Mouse (Mus musculus) neural tube, embryonic 14.5 days (tissue): ENCODE data around the gene Clec16a. TPM values are rescaled to one million over a fixed set of nuclear protein-coding genes. Genes with fewer than 3 reads are reported as not detected.

Source experiments
- ATAC-seq: fragments of 200-750 bp; cut with Nextera tagmentation; 2 replicates; pipeline ENCODE4 v1.8.0; 2017; ENCODE audit warnings: low read depth, mild to moderate bottlenecking, moderate TSS enrichment, moderate library complexity
- H3K27ac ChIP-seq: fragments of 300-500 bp; sonication (generic); 2 replicates; pipeline ENCODE4 v1.5.1; 2014; ENCODE audit warnings: low read depth, mild to moderate bottlenecking, control low read depth, low read length, moderate library complexity, mixed read lengths
- H3K27me3 ChIP-seq: fragments of 300-500 bp; sonication (generic); 2 replicates; pipeline ENCODE4 v1.6.1; 2014; ENCODE audit warnings: low read length; ENCODE audit not compliant: control insufficient read depth, insufficient read depth
- H3K36me3 ChIP-seq: fragments of 300-500 bp; sonication (generic); 2 replicates; pipeline ENCODE4 v1.6.1; 2014; ENCODE audit warnings: low read length, mixed read lengths; ENCODE audit not compliant: control insufficient read depth, insufficient read depth
- H3K4me1 ChIP-seq: fragments of 300-500 bp; sonication (generic); 2 replicates; pipeline ENCODE4 v1.6.1; 2014; ENCODE audit warnings: low read length; ENCODE audit not compliant: control insufficient read depth, insufficient read depth
- H3K4me2 ChIP-seq: fragments of 300-500 bp; sonication (generic); 2 replicates; pipeline ENCODE4 v1.6.1; 2014; ENCODE audit warnings: mild to moderate bottlenecking, low read depth, low read length, control low read depth
- H3K4me3 ChIP-seq: fragments of 300-500 bp; sonication (generic); 2 replicates; pipeline ENCODE4 v1.5.1; 2014; ENCODE audit warnings: low read depth, low read length, control low read depth, mixed read lengths
- H3K9ac ChIP-seq: fragments of 300-500 bp; sonication (generic); replicated peaks from 2 replicates; pipeline ENCODE4 v1.6.1; 2014; ENCODE audit warnings: low read depth, mild to moderate bottlenecking, control low read depth, low read length, mixed read lengths
- H3K9me3 ChIP-seq: fragments of 300-500 bp; sonication (generic); 2 replicates; pipeline ENCODE4 v1.6.1; 2016; ENCODE audit warnings: low read length; ENCODE audit not compliant: control insufficient read depth
- WGBS: fragments of 180-500 bp; shearing (Covaris S2); extraction: QIAGEN DNeasy Blood & Tissue Kit; methylation state at CpG from one replicate; pipeline ENCODE4 v1.1.7; 2014; 5-methylcytosine and 5-hydroxymethylcytosine counted together
- polyA plus RNA-seq: library from polyadenylated mRNA; unstranded; fragments of >200 nt; fragmentation: Nextera tagmentation; extraction: Ambion mirVana; gene quantifications from 2 replicates; pipeline ENCODE4 v1.2.1, GENCODE M21; 2014

The Clec16a gene
- polyA plus RNA-seq, 1 experiment from 2014 or later, result 89.2 TPM

- Histone ChIP-seq H3K4me3 (no peak overlapping the region), H3K9ac (no peak overlapping the region), H3K27ac (no peak overlapping the region), H3K36me3 (peaks cover 5% of the 10 kb centered on the region; the same call in 1 of the 2 replicates), H3K4me1 (no peaks in the 10 kb centered on the region), H3K9me3 (no peaks in the 10 kb centered on the region), H3K27me3 (no peaks in the 10 kb centered on the region), H3K4me2 (no peak overlapping the region)
- WGBS, result 92% methylated on average over 1 of the region's 1 CpGs
- no peak for ATAC-seq
Observed at GRCm38 (mm10) chr16:10626116-10626515, 81.0 kb downstream of the Clec16a start.

DNA sequence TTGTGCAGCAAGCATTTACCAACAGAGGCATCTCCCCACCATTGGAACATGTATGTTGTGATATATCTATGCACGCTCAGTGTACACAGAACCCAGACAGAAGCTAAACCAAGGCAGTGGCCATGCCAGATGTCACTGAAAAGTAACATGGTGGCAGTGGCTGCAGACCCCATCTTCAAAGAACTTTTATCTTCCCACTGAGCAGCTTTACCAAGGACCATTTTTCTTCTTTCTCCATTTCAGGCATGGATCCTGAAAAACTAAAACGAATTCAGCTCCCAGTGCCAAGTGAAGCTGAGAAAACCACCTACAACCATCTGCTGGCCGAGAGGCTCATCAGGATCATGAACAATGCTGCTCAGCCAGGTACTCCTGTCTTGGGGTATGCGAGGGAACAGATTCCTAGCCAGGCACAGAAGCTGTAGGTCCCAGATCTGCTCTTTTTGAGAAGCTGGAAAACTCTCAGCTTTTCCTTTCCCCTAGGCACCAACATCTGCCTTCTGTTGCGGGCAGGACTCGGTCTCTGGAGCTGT is 82.1 kb downstream of the Clec16a start:
- Histone ChIP-seq H3K4me3 (no peak overlapping the region), H3K4me1 (no peaks in the 10 kb centered on the region), H3K9ac (no peak overlapping the region), H3K9me3 (no peaks in the 10 kb centered on the region), H3K36me3 (peaks cover 5% of the 10 kb centered on the region; the same call in 1 of the 2 replicates), H3K27ac (no peak overlapping the region), H3K27me3 (no peaks in the 10 kb centered on the region), H3K4me2 (no peak overlapping the region)
- no peak for ATAC-seq
- 95% methylated on average over 6 of the region's 6 CpGs for WGBS

GRCm38 (mm10) chr16:10628030-10628555 is 83.0 kb downstream of the Clec16a start:
- no peak for ATAC-seq

GRCm38 (mm10) chr16:10628960-10629359 is 83.8 kb downstream of the Clec16a start:
- 78% methylated on average over 3 of the region's 3 CpGs for WGBS
- H3K9me3 ChIP-seq, result no peaks in the 10 kb centered on the region
- no peaks in the 10 kb centered on the region for H3K4me1 ChIP-seq
- no peak for ATAC-seq
- no peaks in the 10 kb centered on the region for H3K27me3 ChIP-seq
- H3K4me3 ChIP-seq, result no peak overlapping the region
- H3K27ac ChIP-seq, result no peak overlapping the region
- peaks cover 5% of the 10 kb centered on the region; the same call in 1 of the 2 replicates for H3K36me3 ChIP-seq
- H3K4me2 ChIP-seq, result no peak overlapping the region
- H3K9ac ChIP-seq, result no peak overlapping the region

More at GRCm38 (mm10) chr16:10628030-10628555, 83.0 kb downstream of the Clec16a start:
- no peak overlapping the region for H3K4me2 ChIP-seq
- H3K9me3 ChIP-seq, result no peaks in the 10 kb centered on the region
- no peak overlapping the region for H3K27ac ChIP-seq
- H3K9ac ChIP-seq, result no peak overlapping the region
- 85% methylated on average over 4 of the region's 4 CpGs for WGBS
- no peak overlapping the region for H3K4me3 ChIP-seq
- peaks cover 5% of the 10 kb centered on the region; the same call in 1 of the 2 replicates for H3K36me3 ChIP-seq
- H3K27me3 ChIP-seq, result no peaks in the 10 kb centered on the region
- no peaks in the 10 kb centered on the region for H3K4me1 ChIP-seq

GRCm38 (mm10) chr16:10629361-10629760 is 84.2 kb downstream of the Clec16a start:
- no peak overlapping the region for H3K9ac ChIP-seq
- no peak overlapping the region for H3K4me3 ChIP-seq
- 95% methylated on average over 3 of the region's 3 CpGs for WGBS
- no peak overlapping the region for H3K4me2 ChIP-seq
- no peaks in the 10 kb centered on the region for H3K9me3 ChIP-seq
- ATAC-seq, result no peak
- H3K36me3 ChIP-seq, result peaks cover 5% of the 10 kb centered on the region; the same call in 1 of the 2 replicates
- no peaks in the 10 kb centered on the region for H3K4me1 ChIP-seq
- no peak overlapping the region for H3K27ac ChIP-seq
- H3K27me3 ChIP-seq, result no peaks in the 10 kb centered on the region

GRCm38 (mm10) chr16:10634940-10635339 is 89.8 kb downstream of the Clec16a start:
- Histone ChIP-seq H3K9me3 (no peaks in the 10 kb centered on the region), H3K36me3 (no peaks in the 10 kb centered on the region), H3K4me2 (no peak overlapping the region), H3K27ac (no peak overlapping the region), H3K4me3 (no peak overlapping the region), H3K9ac (no peak overlapping the region), H3K4me1 (no peaks in the 10 kb centered on the region), H3K27me3 (no peaks in the 10 kb centered on the region)
- WGBS, result 87% methylated on average over 3 of the region's 3 CpGs
- ATAC-seq, result no peak

DNA sequence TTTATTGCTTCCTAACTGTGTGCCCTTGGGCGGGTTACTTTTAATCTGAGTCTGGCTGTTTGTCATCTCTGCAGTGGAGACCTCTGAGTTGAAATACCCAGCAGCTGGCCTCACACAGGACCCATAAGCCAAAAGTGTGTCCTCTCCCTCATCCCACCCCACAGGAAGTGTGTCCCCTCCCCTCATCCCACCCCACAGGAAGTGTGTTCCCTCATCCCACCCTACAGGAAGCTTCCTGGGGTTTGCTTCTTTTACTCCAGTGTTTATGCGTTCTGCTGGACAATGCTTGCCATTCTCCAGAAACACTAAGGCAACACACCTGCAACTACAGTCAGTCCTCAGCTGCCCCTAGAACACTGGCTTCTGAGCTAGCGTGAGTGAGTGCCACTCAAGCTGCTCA is 92.8 kb downstream of the Clec16a start:
- ATAC-seq, result no peak
- 51% methylated on average over 3 of the region's 3 CpGs for WGBS
- no peaks in the 10 kb centered on the region for H3K9me3 ChIP-seq
- no peaks in the 10 kb centered on the region for H3K4me1 ChIP-seq
- H3K9ac ChIP-seq, result no peak overlapping the region
- no peaks in the 10 kb centered on the region for H3K36me3 ChIP-seq
- H3K4me2 ChIP-seq, result no peak overlapping the region
- H3K27me3 ChIP-seq, result no peaks in the 10 kb centered on the region
- no peak overlapping the region for H3K27ac ChIP-seq
- no peak overlapping the region for H3K4me3 ChIP-seq

GRCm38 (mm10) chr16:10639111-10639889 is 94.2 kb downstream of the Clec16a start:
- H3K4me2 ChIP-seq, result no peak overlapping the region
- H3K9ac ChIP-seq, result no peak overlapping the region
- WGBS, result 79% methylated on average over 13 of the region's 13 CpGs
- no peaks in the 10 kb centered on the region for H3K36me3 ChIP-seq
- H3K4me1 ChIP-seq, result no peaks in the 10 kb centered on the region
- no peaks in the 10 kb centered on the region for H3K27me3 ChIP-seq
- no peak overlapping the region for H3K27ac ChIP-seq
- no peak overlapping the region for H3K4me3 ChIP-seq
- ATAC-seq, result no peak
- no peaks in the 10 kb centered on the region for H3K9me3 ChIP-seq

DNA sequence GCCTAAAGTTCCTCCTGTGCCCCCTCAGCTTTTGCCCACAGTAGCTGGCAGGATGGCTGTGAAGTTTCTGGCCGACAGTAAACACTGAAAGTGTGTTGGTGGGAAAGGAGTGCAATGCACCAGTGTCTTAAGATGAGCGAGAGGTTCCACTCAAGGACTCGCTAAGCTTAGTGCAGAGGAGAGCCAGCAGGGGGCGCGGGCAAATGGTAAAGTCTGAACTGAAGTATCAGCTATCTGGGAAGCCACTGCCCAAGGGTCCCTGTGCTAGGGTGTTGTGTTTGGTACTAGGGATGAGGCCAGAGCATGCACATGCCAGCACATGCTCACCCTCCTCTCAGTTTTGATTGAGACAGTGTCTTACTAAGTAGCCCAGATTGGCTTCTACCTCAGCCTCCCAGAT is 94.9 kb downstream of the Clec16a start:
- WGBS, result 8% methylated on average over 5 of the region's 5 CpGs
- peak; percentile 88 for ATAC-seq

More for the DNA sequence above, 94.9 kb downstream of the Clec16a start:
- Histone ChIP-seq H3K4me1 (no peaks in the 10 kb centered on the region), H3K4me2 (no peak overlapping the region), H3K4me3 (no peak overlapping the region), H3K9ac (no peak overlapping the region), H3K27me3 (no peaks in the 10 kb centered on the region), H3K27ac (no peak overlapping the region), H3K36me3 (no peaks in the 10 kb centered on the region), H3K9me3 (no peaks in the 10 kb centered on the region)
